Mouse (Mus musculus): ENCODE data around the gene Ldlrap1. TPM values are rescaled to one million over a fixed set of nuclear protein-coding genes. Genes with fewer than 3 reads are reported as not detected.

The Ldlrap1 gene
- total and polyA plus RNA-seq, 3 experiments: 1.4 to 3.7 (median 2.2) TPM

GRCm38 (mm10) chr4:134753516-134754261, 14.1 kb downstream of the Ldlrap1 start:
- H3K4me1 ChIP-seq (ENCODE audit: control insufficient read depth in 1 of 2, insufficient read depth in 2 of 2): peaks cover 5 to 41% of the 10 kb centered on the region in 2 experiments; a peak in 3 of 4 replicates

GRCm38 (mm10) chr4:134752911-134753426, 14.9 kb downstream of the Ldlrap1 start:
- Histone ChIP-seq H3K9ac (ENCODE audit: insufficient read depth, low read depth) (no peak overlapping the region), H3K27me3 (replicated peaks) (no peaks in the 10 kb centered on the region), H3K9me3 (replicated peaks; ENCODE audit: low read length) (no peaks in the 10 kb centered on the region), H3K27ac (ENCODE audit: insufficient read depth, low read depth) (no peak overlapping the region), H3K36me3 (replicated peaks in 1 of 2; ENCODE audit: control insufficient read depth in 1 of 2, insufficient read depth in 1 of 2, low read length in 1 of 2) (peaks cover 0 to 18% of the 10 kb centered on the region in 2 experiments), H3K4me3 (replicated peaks in 1 of 3; ENCODE audit: low read depth in 2 of 3, low read length in 2 of 3, poor library complexity in 1 of 3) (no peak overlapping the region), H3K4me1 (ENCODE audit: control insufficient read depth in 1 of 2, insufficient read depth in 2 of 2) (peaks cover 5 to 41% of the 10 kb centered on the region in 2 experiments; a peak in 3 of 4 replicates), H3K79me2 (replicated peaks; ENCODE audit: control insufficient read depth, extremely low read depth, insufficient read depth, poor library complexity, severe bottlenecking) (no peaks in the 10 kb centered on the region), H3K4me2 (ENCODE audit: insufficient read depth, low read depth, poor library complexity, severe bottlenecking) (no peak overlapping the region)
- in situ Hi-C loops (cut with MboI; ENCODE audit: low pct_ligation_motif_present, low pct_unique_long_range_greater_than_20kb, low sequenced_read_pairs) (no loop called here), dilution Hi-C loops (cut with MboI; ENCODE audit: extremely low pct_ligation_motif_present, extremely low pct_unique_long_range_greater_than_20kb, low sequenced_read_pairs) (no loop called here)
- TF ChIP-seq RCOR1 (conservative IDR thresholded peaks at IDR 0.05; ENCODE audit: low read depth, low read length) (no peak), ZC3H11A (IDR thresholded peaks at IDR 0.05; ENCODE audit: low read depth, low read length) (no peak), GABPA (IDR thresholded peaks at IDR 0.05; ENCODE audit: insufficient replicate concordance, low read depth, low read length) (no peak), MAFK (IDR thresholded peaks at IDR 0.05; ENCODE audit: insufficient replicate concordance, low read length) (no peak), ZNF384 (IDR thresholded peaks at IDR 0.05; ENCODE audit: low read depth, low read length) (no peak), NRF1 (IDR thresholded peaks at IDR 0.05; ENCODE audit: low read depth, low read length) (no peak), PAX5 (IDR thresholded peaks at IDR 0.05; ENCODE audit: low read length) (no peak), ELF1 (IDR thresholded peaks at IDR 0.05; ENCODE audit: low read depth, low read length) (no peak), NELFE (IDR thresholded peaks at IDR 0.05; ENCODE audit: low read depth, low read length) (no peak), BHLHE40 (IDR thresholded peaks at IDR 0.05; ENCODE audit: low read depth, low read length) (no peak), USF2 (conservative IDR thresholded peaks at IDR 0.05; ENCODE audit: low read depth, low read length) (no peak), CTCF (conservative IDR thresholded peaks at IDR 0.05 in 1 of 2, IDR thresholded peaks at IDR 0.05 in 1 of 2; ENCODE audit: low read depth in 2 of 2, low read length in 2 of 2) (no peak), CHD1 (IDR thresholded peaks at IDR 0.05; ENCODE audit: low read depth, low read length) (no peak), ZMIZ1 (IDR thresholded peaks at IDR 0.05; ENCODE audit: low read depth, low read length) (no peak)
- no peak for DNase-seq (ENCODE audit: extremely low read depth)

More at GRCm38 (mm10) chr4:134753516-134754261, 14.1 kb downstream of the Ldlrap1 start:
- Histone ChIP-seq H3K4me3 (replicated peaks in 1 of 3; ENCODE audit: low read depth in 2 of 3, low read length in 2 of 3, poor library complexity in 1 of 3) (no peak overlapping the region), H3K4me2 (ENCODE audit: insufficient read depth, low read depth, poor library complexity, severe bottlenecking) (no peak overlapping the region), H3K27me3 (replicated peaks) (no peaks in the 10 kb centered on the region), H3K36me3 (replicated peaks in 1 of 2; ENCODE audit: control insufficient read depth in 1 of 2, insufficient read depth in 1 of 2, low read length in 1 of 2) (peaks cover 0 to 13% of the 10 kb centered on the region in 2 experiments), H3K79me2 (replicated peaks; ENCODE audit: control insufficient read depth, extremely low read depth, insufficient read depth, poor library complexity, severe bottlenecking) (no peaks in the 10 kb centered on the region), H3K9me3 (replicated peaks; ENCODE audit: low read length) (no peaks in the 10 kb centered on the region), H3K27ac (ENCODE audit: insufficient read depth, low read depth) (no peak overlapping the region), H3K9ac (ENCODE audit: insufficient read depth, low read depth) (no peak overlapping the region)
- dilution Hi-C loops (cut with MboI; ENCODE audit: extremely low pct_ligation_motif_present, extremely low pct_unique_long_range_greater_than_20kb, low sequenced_read_pairs): no loop called here
- in situ Hi-C loops (cut with MboI; ENCODE audit: low pct_ligation_motif_present, low pct_unique_long_range_greater_than_20kb, low sequenced_read_pairs): no loop called here
- no peak for TF ChIP-seq GABPA (IDR thresholded peaks at IDR 0.05; ENCODE audit: insufficient replicate concordance, low read depth, low read length)
- TF ChIP-seq KAT2A (IDR thresholded peaks at IDR 0.05; ENCODE audit: insufficient replicate concordance, low read length): no peak
- TF ChIP-seq PAX5 (IDR thresholded peaks at IDR 0.05; ENCODE audit: low read length): no peak
- no peak for DNase-seq (ENCODE audit: extremely low read depth)

All from CH12.LX (cell line).